Mouse (Mus musculus): ENCODE measurements around the gene Dgkq.

- TF ChIP-seq CTCF (IDR thresholded peaks at IDR 0.05; ENCODE audit: control insufficient read depth, insufficient read depth, insufficient read length) (no peak), FOSL1 (IDR thresholded peaks at IDR 0.05; ENCODE audit: insufficient read depth, low read length, poor library complexity, severe bottlenecking) (no peak)
Observed at GRCm38 (mm10) chr5:108657406-108657805, 12.1 kb downstream of the Dgkq start.
